Mouse (Mus musculus) embryonic fibroblast, embryonic 13.5 days (primary cell): ENCODE results near the gene Pla2g4e. TPM values are rescaled to one million over a fixed set of nuclear protein-coding genes. Genes with fewer than 3 reads are reported as not detected.
A peak's percentile ranks its signal among the peaks of the same experiment; 100 is the strongest.

Experiments used
- H3K27ac ChIP-seq: 2 replicates; pipeline ENCODE4 v1.5.1; 2012; ENCODE audit warnings: low read length, control low read depth, inconsistent platforms; ENCODE audit not compliant: insufficient read depth
- H3K4me1 ChIP-seq: 2 replicates; pipeline ENCODE4 v1.6.1; 2011; ENCODE audit warnings: low read length; ENCODE audit not compliant: control insufficient read depth, insufficient read depth
- H3K4me3 ChIP-seq: 2 replicates; pipeline ENCODE4 v1.5.1; 2011; ENCODE audit warnings: mild to moderate bottlenecking, control low read depth, low read length; ENCODE audit not compliant: insufficient read depth
- CTCF ChIP-seq: IDR thresholded peaks from 2 replicates; pipeline ENCODE4 v1.5.1; 2011; ENCODE audit warnings: mild to moderate bottlenecking, control low read depth, low read length, moderate library complexity, borderline replicate concordance; ENCODE audit not compliant: insufficient read depth
- POLR2A ChIP-seq: IDR thresholded peaks from 2 replicates; pipeline ENCODE4 v1.6.1; 2011; ENCODE audit warnings: low read depth, mild to moderate bottlenecking, control low read depth, low read length, moderate library complexity
- polyA plus RNA-seq: library from polyadenylated mRNA; stranded (reverse); fragments of >200 nt; gene quantifications from 2 replicates; pipeline ENCODE4 v1.2.4, GENCODE M21; 2011; ENCODE audit warnings: low read depth; ENCODE audit not compliant: missing spikeins, insufficient read length

The Pla2g4e gene
- polyA plus RNA-seq, 1 experiment: not detected

DNA sequence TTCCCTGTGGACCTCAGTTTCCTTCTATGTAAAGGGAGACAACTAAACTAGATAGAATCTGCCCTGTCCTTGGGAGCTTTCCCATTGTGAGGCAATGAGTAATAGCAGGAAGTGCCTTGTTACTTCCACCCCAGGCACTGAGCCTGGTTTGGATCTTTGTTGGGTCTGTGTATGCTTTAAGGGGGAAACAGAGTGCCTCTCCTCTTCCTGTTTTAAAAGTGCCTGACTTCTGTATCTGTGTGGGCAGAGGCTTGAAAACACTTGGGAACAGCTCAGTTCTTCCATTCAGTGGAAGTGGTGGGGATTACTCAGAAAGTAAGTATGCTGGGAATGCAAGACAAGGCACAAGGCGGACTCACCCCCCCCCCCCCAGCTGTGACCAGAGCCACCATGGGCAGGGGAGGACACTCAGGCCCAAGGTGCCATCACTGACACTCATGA is 116.5 kb downstream of the Pla2g4e start:
- Histone ChIP-seq H3K4me1 (peaks cover 29% of the 10 kb centered on the region), H3K27ac (peak overlapping the region; percentile 86), H3K4me3 (no peak overlapping the region)
- TF ChIP-seq POLR2A (no peak), CTCF (no peak)

DNA sequence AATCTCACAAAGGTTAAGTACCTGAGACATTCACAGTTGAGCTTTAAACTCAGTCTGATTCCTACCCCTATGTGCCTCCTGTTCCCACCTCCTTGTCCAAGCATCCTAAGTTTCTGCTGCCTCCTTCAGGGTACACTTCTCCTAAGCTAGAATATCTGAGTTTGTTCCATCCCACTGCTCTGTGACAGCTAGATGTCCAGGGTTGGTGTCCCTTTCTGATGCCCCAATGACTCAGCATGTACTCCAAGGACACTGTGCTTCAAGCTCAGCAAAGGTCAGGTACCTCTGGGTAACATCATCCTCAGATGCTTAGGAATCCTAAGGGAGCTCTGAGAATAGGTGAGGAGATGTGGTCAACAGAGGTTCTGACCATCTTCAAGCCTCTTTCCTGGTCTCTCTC is 117.1 kb downstream of the Pla2g4e start:
- peak overlapping the region; percentile 86 for H3K27ac ChIP-seq
- H3K4me1 ChIP-seq: peaks cover 30% of the 10 kb centered on the region
- H3K4me3 ChIP-seq: no peak overlapping the region
- TF ChIP-seq POLR2A (no peak), CTCF (no peak)

DNA sequence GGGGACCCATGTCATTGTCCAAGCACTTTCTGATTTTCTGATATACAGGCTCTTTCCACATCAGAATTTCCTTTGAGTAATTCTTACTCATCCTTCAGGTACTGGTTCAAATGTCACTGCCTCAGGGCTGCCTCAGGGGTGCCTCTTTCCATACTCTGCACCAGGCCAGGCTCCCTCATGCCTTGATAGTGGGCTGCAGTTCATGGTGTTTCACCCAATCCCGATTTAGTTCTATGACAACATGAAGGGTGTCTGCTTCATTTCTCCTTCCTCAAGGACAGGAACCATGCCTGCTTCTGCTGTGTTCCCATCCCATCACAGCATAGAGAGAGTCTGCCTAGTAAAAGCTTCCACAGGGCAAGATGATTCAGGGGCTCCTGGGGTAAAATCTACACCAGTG is 118.2 kb downstream of the Pla2g4e start:
- no peak overlapping the region for H3K27ac ChIP-seq
- no peak for TF ChIP-seq POLR2A
- no peak for TF ChIP-seq CTCF
- H3K4me1 ChIP-seq: peaks cover 30% of the 10 kb centered on the region
- no peak overlapping the region for H3K4me3 ChIP-seq

DNA sequence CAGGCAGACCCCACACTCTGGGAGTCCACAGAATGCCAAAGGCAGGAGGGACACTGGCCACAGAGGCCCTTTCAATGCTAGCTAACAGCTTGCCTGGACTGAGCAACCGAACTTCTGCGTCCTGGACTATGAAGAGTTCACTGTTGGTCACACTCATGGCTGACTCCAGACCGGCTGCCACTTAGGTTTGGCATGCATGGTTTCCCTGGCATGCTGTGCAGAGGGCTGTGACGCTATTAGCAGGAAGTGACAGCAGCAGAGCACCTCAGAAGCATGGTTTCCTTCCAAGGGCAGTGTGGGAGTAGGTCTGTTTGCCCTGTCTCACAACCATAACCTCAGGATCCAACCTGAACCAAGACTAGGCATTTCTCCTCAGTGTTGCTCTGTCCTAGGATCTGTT is 118.7 kb downstream of the Pla2g4e start:
- no peak overlapping the region for H3K27ac ChIP-seq
- peaks cover 28% of the 10 kb centered on the region for H3K4me1 ChIP-seq
- H3K4me3 ChIP-seq: no peak overlapping the region
- TF ChIP-seq POLR2A (no peak), CTCF (no peak)

DNA sequence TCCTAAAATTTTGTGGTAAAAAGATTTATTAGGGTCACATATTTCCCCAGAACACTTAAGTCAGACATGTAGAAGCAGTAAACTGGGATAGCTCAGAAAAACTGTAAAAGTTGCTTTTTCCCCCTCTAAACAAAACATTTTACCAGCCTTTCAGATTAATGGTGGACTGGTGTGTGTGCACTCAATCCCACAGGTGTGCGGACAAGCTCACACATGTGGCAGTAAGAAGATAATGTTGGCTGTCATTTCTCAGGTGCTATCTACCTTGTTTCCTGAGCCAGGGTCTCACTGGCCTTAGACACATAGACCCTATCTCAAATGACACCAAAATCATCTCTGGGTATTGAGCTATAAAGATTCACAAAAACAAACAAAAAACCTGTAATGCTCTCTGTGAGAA is 119.7 kb downstream of the Pla2g4e start:
- H3K4me1 ChIP-seq: peaks cover 26% of the 10 kb centered on the region
- TF ChIP-seq CTCF (no peak), POLR2A (no peak)
- H3K4me3 ChIP-seq: no peak overlapping the region
- H3K27ac ChIP-seq: no peak overlapping the region

DNA sequence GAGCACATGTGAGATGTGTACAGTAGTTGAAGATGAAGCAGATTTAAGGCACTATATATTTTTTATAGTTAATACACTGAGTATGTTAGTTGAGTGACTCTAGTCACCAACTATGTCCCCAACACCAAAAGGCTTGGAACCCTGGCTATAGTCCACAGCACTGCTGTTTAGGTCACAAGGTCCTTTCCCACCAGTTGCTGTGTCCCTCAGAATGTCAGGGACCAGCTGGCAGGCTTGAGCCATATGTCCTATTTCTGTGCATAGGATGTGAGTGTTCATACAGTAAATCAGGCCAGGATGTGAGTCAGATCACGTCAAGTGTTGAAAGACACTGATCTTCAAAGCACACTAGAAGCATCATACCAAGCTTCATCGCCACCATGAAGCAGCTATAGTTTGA is 120.2 kb downstream of the Pla2g4e start:
- Histone ChIP-seq H3K4me1 (peaks cover 26% of the 10 kb centered on the region), H3K27ac (no peak overlapping the region), H3K4me3 (no peak overlapping the region)
- TF ChIP-seq CTCF (no peak), POLR2A (no peak)

DNA sequence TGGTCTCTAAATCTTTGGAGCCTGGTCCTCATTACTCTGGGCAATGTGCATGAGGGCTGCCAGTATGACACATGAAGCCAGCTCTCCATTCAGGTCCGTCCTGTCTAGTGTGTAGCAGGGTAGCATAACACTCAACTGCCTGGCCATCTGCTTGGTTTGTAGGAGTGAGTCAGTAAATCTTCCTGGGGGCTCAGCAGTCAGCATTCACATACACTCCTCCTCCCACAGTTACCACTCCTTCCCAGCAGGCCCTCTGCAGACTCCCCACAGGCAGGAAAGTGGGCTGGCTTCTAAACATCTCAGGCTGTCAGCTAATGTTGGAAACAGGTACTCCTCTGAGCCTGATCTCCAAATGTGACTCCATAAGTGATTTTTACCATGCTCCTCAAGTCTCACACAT is 121.0 kb downstream of the Pla2g4e start:
- TF ChIP-seq POLR2A (no peak), CTCF (no peak)
- Histone ChIP-seq H3K4me1 (peaks cover 22% of the 10 kb centered on the region), H3K4me3 (no peak overlapping the region), H3K27ac (no peak overlapping the region)

DNA sequence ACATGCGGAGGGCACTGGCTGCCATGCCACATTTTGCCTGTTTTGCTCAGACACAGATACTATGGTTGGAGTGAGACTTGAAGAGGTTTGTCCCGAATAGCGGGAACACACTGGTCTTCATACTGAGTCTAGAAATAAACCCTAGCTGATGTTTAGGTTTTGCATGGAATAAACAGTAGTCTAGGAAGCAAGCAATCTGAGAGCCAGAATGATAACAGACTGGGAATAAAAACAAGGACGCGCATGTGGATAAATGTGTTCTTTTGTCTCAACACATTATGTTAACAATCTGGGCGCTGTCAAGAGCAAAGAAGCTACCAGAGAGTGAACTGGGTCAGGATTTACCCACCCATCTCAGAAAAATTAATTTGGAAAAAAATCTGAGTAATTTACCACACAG is 122.2 kb downstream of the Pla2g4e start:
- TF ChIP-seq POLR2A (no peak), CTCF (no peak)
- H3K4me3 ChIP-seq: no peak overlapping the region

DNA sequence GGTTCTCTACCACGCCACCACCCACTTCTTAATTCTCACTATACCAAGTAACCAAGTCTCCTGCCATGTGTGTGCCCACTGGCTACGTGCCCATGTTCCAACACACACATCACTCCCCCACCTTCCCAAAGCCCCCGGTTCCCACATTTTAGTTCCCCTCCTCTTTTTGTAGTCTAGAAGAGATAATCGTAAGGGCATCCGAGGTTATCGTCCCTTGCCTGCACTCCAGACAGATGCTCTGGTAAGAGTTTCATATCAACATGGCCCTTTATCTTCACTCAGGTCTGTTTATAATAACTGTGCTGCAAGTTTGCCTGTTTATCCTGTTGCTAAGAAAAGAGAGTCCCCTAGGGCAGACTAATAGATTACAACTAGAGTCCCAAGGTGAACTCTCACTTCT is 127.8 kb downstream of the Pla2g4e start:
- Histone ChIP-seq H3K27ac (no peak overlapping the region), H3K4me1 (no peaks in the 10 kb centered on the region), H3K4me3 (no peak overlapping the region)
- TF ChIP-seq POLR2A: no peak
- no peak for TF ChIP-seq CTCF

More for the DNA sequence above, 122.2 kb downstream of the Pla2g4e start:
- no peak overlapping the region for H3K27ac ChIP-seq
- peaks cover 13% of the 10 kb centered on the region for H3K4me1 ChIP-seq

Other genes with a start within 250 kb of the Pla2g4e start
- 4.4 and 6.3 TPM in 2 replicates for gene Jmjd7, start 217.9 kb downstream of the Pla2g4e start, polyA plus RNA-seq
- 0.53 and 3.4 TPM in 2 replicates for gene Gm28042, start 217.8 kb downstream of the Pla2g4e start, polyA plus RNA-seq
- 1.9 and 3.7 TPM in 2 replicates for gene Pla2g4b, start 211.9 kb downstream of the Pla2g4e start, polyA plus RNA-seq
- gene Ehd4, start 90.7 kb downstream of the Pla2g4e start, polyA plus RNA-seq: 19.5 and 22.9 TPM in 2 replicates
- gene Pla2g4d, start 43.9 kb upstream of the Pla2g4e start, polyA plus RNA-seq: not detected in 2 replicates
- gene Pla2g4f, start 68.8 kb upstream of the Pla2g4e start, polyA plus RNA-seq: not detected in 2 replicates
- 24.9 and 27.7 TPM in 2 replicates for gene Vps39, start 107.8 kb upstream of the Pla2g4e start, polyA plus RNA-seq
- gene Ganc, start 158.6 kb upstream of the Pla2g4e start, polyA plus RNA-seq: 7.3 and 11.1 TPM in 2 replicates
- 28.2 and 36.4 TPM in 2 replicates for gene Tmem87a, start 158.8 kb upstream of the Pla2g4e start, polyA plus RNA-seq
- gene Capn3, start 210.7 kb upstream of the Pla2g4e start, polyA plus RNA-seq: not detected in 2 replicates